Mouse (Mus musculus): Measurements from ENCODE around the gene Capza2.

GRCm38 (mm10) chr6:17668334-17668733, 32.3 kb downstream of the Capza2 start:
- TF ChIP-seq ZC3H11A (IDR thresholded peaks at IDR 0.05; ENCODE audit: borderline replicate concordance, low read depth, low read length), result no peak
- TF ChIP-seq CHD2 (IDR thresholded peaks at IDR 0.05; ENCODE audit: low read depth, low read length), result no peak
- TF ChIP-seq ZNF384 (IDR thresholded peaks at IDR 0.05; ENCODE audit: low read depth, low read length), result no peak
- TF ChIP-seq HCFC1 (IDR thresholded peaks at IDR 0.05; ENCODE audit: borderline replicate concordance, insufficient read depth, low read length), result no peak

Data from ES-E14 (cell line).